In the genomic region with DNA sequence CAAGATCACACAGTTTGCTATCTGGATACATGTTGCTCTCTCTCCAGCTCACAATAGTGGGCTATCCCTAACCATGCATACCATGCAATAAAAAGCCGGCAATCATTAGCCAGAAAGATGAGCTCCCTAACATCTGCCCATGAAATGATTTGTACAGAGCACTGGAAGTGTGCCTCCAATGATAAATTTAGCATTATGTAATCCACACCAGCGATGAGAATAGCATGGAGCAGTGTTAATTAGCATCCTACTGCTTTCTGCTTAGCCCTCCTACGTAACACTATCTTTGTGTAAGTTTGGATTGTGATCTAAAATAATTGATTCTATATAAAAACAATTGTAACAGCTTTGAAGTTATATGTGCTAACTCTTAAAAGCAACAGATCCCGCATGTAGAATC, we compare ENCODE assay signal across 25 mouse cellular contexts.
"Had no signal": no experiment of that assay in that cellular context is flagged by ENCODE, and none has a peak within 500 bp of the region (broad histone marks: within the 10 kb centered on the region; RNA-seq: fewer than 3 reads in every experiment).

No protein-coding gene starts in this region.

- H3K4me1 ChIP-seq: limb, embryonic 10.5 days; limb, embryonic 13.5 days; liver, embryonic 12.5 days; liver, embryonic 15.5 days; lung, embryonic 15.5 days; megakaryocyte, embryonic 14.5 days; neural tube, embryonic 13.5 days; stomach, embryonic 15.5 days had no signal

- H3K27me3 ChIP-seq: limb, embryonic 13.5 days; liver, embryonic 12.5 days; liver, embryonic 15.5 days; lung, embryonic 15.5 days; megakaryocyte, embryonic 14.5 days; midbrain, embryonic 13.5 days; neural tube, embryonic 13.5 days; stomach, embryonic 15.5 days had no signal

- ATAC-seq: intestine, postnatal 0 days; liver, embryonic 12.5 days; midbrain, embryonic 13.5 days; midbrain, embryonic 16.5 days had no signal

- H3K9me3 ChIP-seq: limb, embryonic 10.5 days; limb, embryonic 13.5 days; liver, embryonic 12.5 days; liver, embryonic 15.5 days; lung, embryonic 15.5 days; megakaryocyte, embryonic 14.5 days; midbrain, embryonic 10.5 days; midbrain, embryonic 13.5 days; neural tube, embryonic 13.5 days; stomach, embryonic 15.5 days had no signal

- DNase-seq: kidney, adult 2 months; kidney, postnatal 25 days; liver; lung, adult 18-20 months; lung, postnatal 10 days; lung, postnatal 36 days; retina, postnatal 1 day; right cerebral cortex, postnatal 25 days; spleen, adult 18-20 months; thymus, adult 18-20 months; thymus, postnatal 36 days had no signal

- H3K4me2 ChIP-seq: limb, embryonic 13.5 days; liver, embryonic 12.5 days; liver, embryonic 15.5 days; lung, embryonic 15.5 days; midbrain, embryonic 13.5 days; neural tube, embryonic 13.5 days; stomach, embryonic 15.5 days had no signal

- H3K4me3 ChIP-seq: limb, embryonic 10.5 days; limb, embryonic 13.5 days; liver, embryonic 12.5 days; liver, embryonic 15.5 days; lung, embryonic 15.5 days; megakaryocyte, embryonic 14.5 days; midbrain, embryonic 10.5 days; midbrain, embryonic 13.5 days; myocyte; neural tube, embryonic 13.5 days; stomach, embryonic 15.5 days had no signal

- H3K27ac ChIP-seq: kidney, postnatal 0 days; limb, embryonic 10.5 days; limb, embryonic 13.5 days; liver, embryonic 12.5 days; liver, embryonic 15.5 days; lung, embryonic 15.5 days; midbrain, embryonic 10.5 days; midbrain, embryonic 13.5 days; neural tube, embryonic 13.5 days; stomach, embryonic 15.5 days had no signal

- H3K36me3 ChIP-seq: limb, embryonic 10.5 days; limb, embryonic 13.5 days; liver, embryonic 12.5 days; liver, embryonic 15.5 days; lung, embryonic 15.5 days; midbrain, embryonic 10.5 days; midbrain, embryonic 13.5 days; neural tube, embryonic 13.5 days; stomach, embryonic 15.5 days had no signal

- H3K9ac ChIP-seq: limb, embryonic 13.5 days; liver, embryonic 12.5 days; liver, embryonic 15.5 days; lung, embryonic 15.5 days; midbrain, embryonic 13.5 days; neural tube, embryonic 13.5 days; stomach, embryonic 15.5 days had no signal
